17 mouse cellular contexts compared by ENCODE assay signal in genomic region chr1:176024501-176024900, GRCm38 (mm10). TPM values are rescaled to one million over a fixed set of nuclear protein-coding genes. Genes with fewer than 3 reads are reported as not detected.
"Had no signal": no experiment of that assay in that cellular context is flagged by ENCODE, and none has a peak within 500 bp of the region (broad histone marks: within the 10 kb centered on the region; RNA-seq: fewer than 3 reads in every experiment).

No protein-coding gene starts in this region.

- H3K27ac ChIP-seq: kidney, embryonic 15.5 days; liver, embryonic 15.5 days; macrophage; midbrain, embryonic 13.5 days; neural tube, embryonic 12.5 days had no signal

- DNase-seq: kidney, postnatal 25 days; layer of hippocampus, adult 9-11 months; layer of hippocampus, postnatal 36 days; lung, embryonic 14.5 days; lung, postnatal 14 days; right cerebral cortex, postnatal 4 days; spleen, adult 18-20 months; thymus, adult 18-20 months; thymus, postnatal 14 days had no signal

- ATAC-seq: midbrain, embryonic 13.5 days had no signal

- H3K9me3 ChIP-seq: kidney, embryonic 15.5 days; liver, embryonic 15.5 days; midbrain, embryonic 13.5 days; neural tube, embryonic 12.5 days had no signal

- H3K27me3 ChIP-seq: kidney, embryonic 15.5 days; liver, embryonic 15.5 days; midbrain, embryonic 13.5 days; neural tube, embryonic 12.5 days had no signal

- H3K4me2 ChIP-seq: kidney, embryonic 15.5 days; liver, embryonic 11.5 days; liver, embryonic 15.5 days; lung, embryonic 14.5 days; midbrain, embryonic 13.5 days; neural tube, embryonic 12.5 days had no signal

- H3K9ac ChIP-seq: kidney, embryonic 15.5 days; liver, embryonic 15.5 days; lung, embryonic 14.5 days; midbrain, embryonic 13.5 days; neural tube, embryonic 12.5 days had no signal

- H3K4me3 ChIP-seq: kidney, embryonic 15.5 days; liver, embryonic 15.5 days; midbrain, embryonic 13.5 days; myocyte; neural tube, embryonic 12.5 days had no signal

- H3K36me3 ChIP-seq: kidney, embryonic 15.5 days; liver, embryonic 15.5 days; midbrain, embryonic 13.5 days; neural tube, embryonic 12.5 days had no signal

- H3K4me1 ChIP-seq: kidney, embryonic 15.5 days; liver, embryonic 15.5 days; midbrain, embryonic 13.5 days; neural tube, embryonic 12.5 days had no signal

RNA-seq across cellular contexts. Expression of gene Rbm8a2, which starts 45.6 kb away (rescaled TPM):
- total RNA-seq: layer of hippocampus, postnatal 36 days; neutrophil, adult 5-6 weeks had no signal
